Mouse (Mus musculus) liver, postnatal 0 days (tissue): ENCODE results near the gene Dpf2. TPM values are rescaled to one million over a fixed set of nuclear protein-coding genes. Genes with fewer than 3 reads are reported as not detected.
A peak's percentile ranks its signal among the peaks of the same experiment; 100 is the strongest.

ENCODE experiments used
- ATAC-seq: fragments of 200-750 bp; cut with Nextera tagmentation; 2 replicates; pipeline ENCODE4 v1.8.0; 2017; ENCODE audit warnings: mild to moderate bottlenecking, moderate library complexity
- DNase-seq: peaks from one replicate; pipeline ENCODE4 v3.0.0-alpha.2; 2016
- H3K27ac ChIP-seq: fragments of 300-500 bp; sonication (generic); 2 replicates; pipeline ENCODE4 v1.5.1; 2014; ENCODE audit warnings: antibody characterized with exemption, moderate library complexity, mild to moderate bottlenecking, low read depth
- H3K27me3 ChIP-seq: fragments of 300-500 bp; sonication (generic); 2 replicates; pipeline ENCODE4 v1.6.1; 2014; ENCODE audit warnings: low read length, control low read depth, mixed read lengths; ENCODE audit not compliant: insufficient read depth
- H3K36me3 ChIP-seq: fragments of 300-500 bp; sonication (generic); replicated peaks from 2 replicates; pipeline ENCODE4 v1.6.1; 2014; ENCODE audit warnings: mild to moderate bottlenecking, control low read depth, low read length, moderate library complexity, mixed read lengths; ENCODE audit not compliant: insufficient read depth
- H3K4me1 ChIP-seq: fragments of 300-500 bp; sonication (generic); 2 replicates; pipeline ENCODE4 v1.6.1; 2014; ENCODE audit warnings: antibody characterized with exemption, mild to moderate bottlenecking, control low read depth; ENCODE audit not compliant: insufficient read depth
- H3K4me2 ChIP-seq: fragments of 300-500 bp; sonication (generic); 2 replicates; pipeline ENCODE4 v1.6.1; 2014; ENCODE audit warnings: low read depth, mild to moderate bottlenecking, low read length, moderate library complexity, mixed read lengths
- H3K4me3 ChIP-seq: fragments of 300-500 bp; sonication (generic); 2 replicates; pipeline ENCODE4 v1.5.1; 2014; ENCODE audit warnings: low read depth, low read length
- H3K9ac ChIP-seq: fragments of 300-500 bp; sonication (generic); replicated peaks from 2 replicates; pipeline ENCODE4 v1.6.1; 2014; ENCODE audit warnings: mild to moderate bottlenecking, moderate library complexity
- H3K9me3 ChIP-seq: fragments of 300-500 bp; sonication (generic); 2 replicates; pipeline ENCODE4 v1.6.1; 2016; ENCODE audit warnings: mild to moderate bottlenecking, control low read depth, low read length, mixed read lengths
- CTCF ChIP-seq: sonication (generic); IDR thresholded peaks from 2 replicates; pipeline ENCODE4 v1.5.1; 2016; ENCODE audit warnings: antibody characterized with exemption, low read depth
- EP300 ChIP-seq: IDR thresholded peaks from 2 replicates; pipeline ENCODE4 v1.6.1; 2016; ENCODE audit warnings: antibody characterized with exemption, low read depth, mild to moderate bottlenecking
- WGBS: fragments of 180-500 bp; shearing (Covaris S2); extraction: QIAGEN DNeasy Blood & Tissue Kit; methylation state at CpG from one replicate; pipeline ENCODE4 v1.1.7; 2014; ENCODE audit not compliant: insufficient replicate concordance; 5-methylcytosine and 5-hydroxymethylcytosine counted together
- polyA plus RNA-seq: library from polyadenylated mRNA; unstranded; fragments of >200 nt; fragmentation: Nextera tagmentation; extraction: Ambion mirVana; gene quantifications from 2 replicates; pipeline ENCODE4 v1.2.1, GENCODE M21; 2015

Dpf2 gene
- polyA plus RNA-seq, 1 experiment from 2014 or later, result 32.6 TPM

GRCm38 (mm10) chr19:5852035-5852722 lies 60.6 kb downstream of the Dpf2 start:
- DNase-seq, result no peak
- no peak overlapping the region for H3K27ac ChIP-seq
- no peak overlapping the region for H3K4me3 ChIP-seq
- H3K36me3 ChIP-seq, result peaks cover 19% of the 10 kb centered on the region; the same call in 1 of the 2 replicates
- no peak for ATAC-seq
- H3K4me1 ChIP-seq, result peaks cover 42% of the 10 kb centered on the region
- H3K9ac ChIP-seq, result peak overlapping the region; percentile 21; the same call in 1 of the 2 replicates
- H3K9me3 ChIP-seq, result no peaks in the 10 kb centered on the region
- TF ChIP-seq EP300 (no peak), CTCF (no peak)
- no peak overlapping the region for H3K4me2 ChIP-seq
- 84% methylated on average over 12 of the region's 12 CpGs for WGBS
- H3K27me3 ChIP-seq, result no peaks in the 10 kb centered on the region

GRCm38 (mm10) chr19:5851481-5851971 lies 61.3 kb downstream of the Dpf2 start:
- peak overlapping the region; percentile 48; the same call in 1 of the 2 replicates for H3K27ac ChIP-seq
- H3K27me3 ChIP-seq, result no peaks in the 10 kb centered on the region
- DNase-seq (no peak), ATAC-seq (no peak)
- TF ChIP-seq EP300 (no peak), CTCF (no peak)
- peaks cover 18% of the 10 kb centered on the region; the same call in 1 of the 2 replicates for H3K36me3 ChIP-seq
- no peak overlapping the region for H3K4me3 ChIP-seq
- no peak overlapping the region; the same call in 1 of the 2 replicates for H3K9ac ChIP-seq
- H3K9me3 ChIP-seq, result no peaks in the 10 kb centered on the region
- 0 out of 2 replicates have a peak overlapping the region, but pooled peaks have one; percentile 46 for H3K4me2 ChIP-seq
- H3K4me1 ChIP-seq, result peaks cover 48% of the 10 kb centered on the region
- 56% methylated on average over 5 of the region's 5 CpGs for WGBS

- peaks cover 15% of the 10 kb centered on the region; the same call in 1 of the 2 replicates for H3K36me3 ChIP-seq
- no peak overlapping the region for H3K4me3 ChIP-seq
- ATAC-seq, result no peak
- no peak overlapping the region for H3K9ac ChIP-seq
- H3K4me2 ChIP-seq, result no peak overlapping the region
- H3K9me3 ChIP-seq, result no peaks in the 10 kb centered on the region
- H3K4me1 ChIP-seq, result peaks cover 51% of the 10 kb centered on the region
- no peak overlapping the region for H3K27ac ChIP-seq
- DNase-seq, result no peak
- TF ChIP-seq CTCF, result no peak
- TF ChIP-seq EP300, result no peak
- 74% methylated on average over 3 of the region's 3 CpGs for WGBS
- no peaks in the 10 kb centered on the region for H3K27me3 ChIP-seq
Observed at GRCm38 (mm10) chr19:5850860-5851259, 62.0 kb downstream of the Dpf2 start.

GRCm38 (mm10) chr19:5849843-5850527 lies 62.8 kb downstream of the Dpf2 start:
- peak overlapping the region; percentile 84 for H3K4me2 ChIP-seq
- H3K4me1 ChIP-seq, result peaks cover 51% of the 10 kb centered on the region

GRCm38 (mm10) chr19:5848826-5849672 lies 63.8 kb downstream of the Dpf2 start:
- Histone ChIP-seq H3K4me2 (peak overlapping the region; percentile 84), H3K9ac (peak overlapping the region; percentile 72), H3K27me3 (no peaks in the 10 kb centered on the region), H3K4me1 (peaks cover 54% of the 10 kb centered on the region), H3K36me3 (peaks cover 7% of the 10 kb centered on the region; the same call in 1 of the 2 replicates), H3K4me3 (peak overlapping the region; percentile 58), H3K9me3 (no peaks in the 10 kb centered on the region), H3K27ac (peak overlapping the region; percentile 100)
- WGBS, result 19% methylated on average over 13 of the region's 13 CpGs
- ATAC-seq (no peak), DNase-seq (peak; percentile 68)
- TF ChIP-seq EP300 (no peak), CTCF (no peak; the same call in 1 of the 2 replicates)

More at GRCm38 (mm10) chr19:5849843-5850527, 62.8 kb downstream of the Dpf2 start:
- Histone ChIP-seq H3K9ac (peak overlapping the region; percentile 72), H3K27ac (peak overlapping the region; percentile 100), H3K27me3 (no peaks in the 10 kb centered on the region), H3K4me3 (peak overlapping the region; percentile 58; the same call in 1 of the 2 replicates), H3K9me3 (no peaks in the 10 kb centered on the region), H3K36me3 (peaks cover 8% of the 10 kb centered on the region; the same call in 1 of the 2 replicates)
- TF ChIP-seq EP300 (peak; percentile 88), CTCF (peak; percentile 99)
- ATAC-seq, result peak; percentile 17
- DNase-seq, result peak; percentile 96
- WGBS, result 15% methylated on average over 11 of the region's 11 CpGs
